Mouse (Mus musculus): Measurements from ENCODE around the gene Micu2. TPM values are rescaled to one million over a fixed set of nuclear protein-coding genes. Genes with fewer than 3 reads are reported as not detected.

The Micu2 gene
- polyA plus RNA-seq, 1 experiment from 2014 or later: 69.2 TPM

GRCm38 (mm10) chr14:57985780-57986179 lies 13.3 kb downstream of the Micu2 start:
- Histone ChIP-seq H3K36me3 (peaks cover 34% of the 10 kb centered on the region), H3K4me3 (no peak overlapping the region), H3K27me3 (no peaks in the 10 kb centered on the region), H3K4me2 (no peak overlapping the region), H3K27ac (no peak overlapping the region), H3K4me1 (replicated peaks) (peaks cover 9% of the 10 kb centered on the region), H3K9ac (no peak overlapping the region), H3K9me3 (peaks cover 10% of the 10 kb centered on the region; the same call in 1 of the 2 replicates)
- 85% methylated on average over 2 of the region's 2 CpGs for WGBS
- no peak for ATAC-seq (ENCODE audit: low FRiP score)

GRCm38 (mm10) chr14:57982450-57982849 lies 16.6 kb downstream of the Micu2 start:
- peaks cover 9% of the 10 kb centered on the region for H3K4me1 ChIP-seq (replicated peaks)
- H3K27ac ChIP-seq: peak overlapping the region; percentile 73
- H3K9me3 ChIP-seq: peaks cover under 1% of the 10 kb centered on the region; the same call in 1 of the 2 replicates
- H3K36me3 ChIP-seq: peaks cover 8% of the 10 kb centered on the region
- no peak for ATAC-seq (ENCODE audit: low FRiP score)
- no peak overlapping the region for H3K4me2 ChIP-seq
- WGBS: 23% methylated on average over 7 of the region's 7 CpGs
- H3K27me3 ChIP-seq: no peaks in the 10 kb centered on the region
- no peak overlapping the region for H3K9ac ChIP-seq
- no peak overlapping the region for H3K4me3 ChIP-seq

DNA sequence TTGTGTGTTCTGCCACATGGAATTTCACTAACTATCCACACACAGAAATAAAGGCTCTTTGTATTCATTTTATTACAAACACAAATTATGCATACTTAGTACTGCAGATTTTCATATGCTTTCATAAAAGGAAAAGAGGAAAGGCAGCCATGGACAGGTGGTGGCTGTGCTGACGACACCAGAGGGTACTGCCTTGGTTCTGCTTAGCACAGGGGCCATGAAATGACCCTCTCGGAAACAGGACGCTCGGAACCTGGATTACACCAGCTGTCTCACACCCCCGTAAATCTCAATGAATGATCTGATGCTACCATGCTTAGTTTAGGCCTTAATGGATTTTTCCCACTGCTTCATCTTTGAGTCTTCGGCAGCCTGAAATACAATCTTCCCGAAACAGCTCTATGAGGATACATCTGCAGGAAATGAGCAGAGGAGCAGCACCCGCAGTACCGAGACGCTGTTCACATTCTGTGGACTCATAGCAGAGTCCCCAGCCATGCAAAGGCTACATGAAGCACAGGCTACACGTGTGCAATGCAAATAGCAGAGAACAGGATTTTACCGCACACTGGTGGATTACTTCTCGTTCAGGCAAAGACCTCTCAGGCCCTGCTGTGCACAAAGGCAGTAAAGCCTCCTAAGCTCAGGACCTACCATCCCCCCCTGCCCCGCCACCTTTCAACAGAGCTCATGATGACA lies 17.2 kb downstream of the Micu2 start:
- peak; percentile 78 for ATAC-seq (ENCODE audit: low FRiP score)
- Histone ChIP-seq H3K4me2 (peak overlapping the region; percentile 8; the same call in 1 of the 2 replicates), H3K9ac (peak overlapping the region; percentile 3; the same call in 1 of the 2 replicates), H3K4me1 (replicated peaks) (peaks cover 9% of the 10 kb centered on the region), H3K9me3 (no peaks in the 10 kb centered on the region), H3K27ac (peak overlapping the region; percentile 73), H3K4me3 (no peak overlapping the region), H3K36me3 (0 out of 2 replicates have a peak, but pooled peaks cover 3% of the 10 kb centered on the region), H3K27me3 (no peaks in the 10 kb centered on the region)
- 46% methylated on average over 14 of the region's 14 CpGs for WGBS

DNA sequence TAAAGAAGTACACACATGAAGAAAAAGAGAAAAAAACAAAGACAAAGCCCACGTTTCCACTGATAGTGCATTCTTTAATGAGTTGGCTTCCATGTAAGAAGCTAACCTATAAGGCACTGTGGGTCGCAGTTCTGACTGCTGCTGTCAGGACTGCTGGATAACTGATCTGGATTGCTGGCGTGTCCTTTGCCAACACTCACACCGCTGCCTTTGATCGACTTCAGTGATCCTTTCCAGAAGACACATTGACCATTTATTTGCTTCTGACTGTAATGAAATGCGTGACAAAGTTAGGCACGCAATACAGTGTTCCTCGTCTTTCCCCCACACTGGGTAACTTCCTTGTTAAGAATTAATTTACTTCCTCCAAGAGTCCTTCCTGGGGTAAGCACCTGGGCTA lies 18.3 kb downstream of the Micu2 start:
- H3K27me3 ChIP-seq: no peaks in the 10 kb centered on the region
- WGBS: 72% methylated on average over 8 of the region's 8 CpGs
- H3K4me1 ChIP-seq (replicated peaks): peaks cover 9% of the 10 kb centered on the region
- H3K9me3 ChIP-seq: no peaks in the 10 kb centered on the region
- H3K4me2 ChIP-seq: no peak overlapping the region
- H3K4me3 ChIP-seq: no peak overlapping the region
- no peak overlapping the region for H3K27ac ChIP-seq
- H3K36me3 ChIP-seq: no peaks in the 10 kb centered on the region
- H3K9ac ChIP-seq: no peak overlapping the region
- ATAC-seq (ENCODE audit: low FRiP score): no peak

- no peak overlapping the region for H3K9ac ChIP-seq
- H3K4me1 ChIP-seq (replicated peaks): peaks cover 9% of the 10 kb centered on the region
- WGBS: 65% methylated on average over 3 of the region's 3 CpGs
- no peak overlapping the region for H3K4me3 ChIP-seq
- ATAC-seq (ENCODE audit: low FRiP score): no peak
- no peaks in the 10 kb centered on the region for H3K27me3 ChIP-seq
- no peak overlapping the region for H3K27ac ChIP-seq
- no peaks in the 10 kb centered on the region for H3K36me3 ChIP-seq
- no peak overlapping the region for H3K4me2 ChIP-seq
- H3K9me3 ChIP-seq: no peaks in the 10 kb centered on the region
These were observed 18.9 kb downstream of the Micu2 start for GRCm38 (mm10) chr14:57980179-57980578.

DNA sequence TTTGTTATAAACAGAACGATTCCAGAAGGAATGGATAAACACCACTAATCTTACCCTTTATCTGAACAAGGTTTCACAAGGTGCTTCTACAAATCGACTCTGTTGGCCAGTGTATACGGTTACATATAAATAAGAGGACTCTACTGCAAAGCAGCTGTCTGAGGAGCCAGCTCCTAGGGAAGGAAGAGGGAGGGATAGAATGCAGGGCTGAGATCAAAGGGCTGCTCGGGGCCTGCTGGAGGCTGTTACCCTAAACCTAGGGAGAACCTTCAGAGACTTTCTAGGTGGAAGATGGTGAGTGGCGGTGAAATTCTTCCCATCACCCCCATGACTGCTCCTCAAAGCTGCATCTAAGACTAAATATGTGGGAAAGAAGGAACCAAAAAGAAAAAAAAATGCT lies 20.9 kb downstream of the Micu2 start:
- no peaks in the 10 kb centered on the region for H3K9me3 ChIP-seq
- no peak overlapping the region for H3K9ac ChIP-seq
- no peaks in the 10 kb centered on the region for H3K27me3 ChIP-seq
- peaks cover 9% of the 10 kb centered on the region for H3K4me1 ChIP-seq (replicated peaks)
- H3K4me3 ChIP-seq: no peak overlapping the region
- no peak overlapping the region for H3K27ac ChIP-seq
- no peak overlapping the region for H3K4me2 ChIP-seq
- no peaks in the 10 kb centered on the region for H3K36me3 ChIP-seq
- no peak for ATAC-seq (ENCODE audit: low FRiP score)
- WGBS: 55% methylated on average over 5 of the region's 5 CpGs

GRCm38 (mm10) chr14:57975656-57976055 lies 23.4 kb downstream of the Micu2 start:
- H3K27ac ChIP-seq: no peak overlapping the region
- no peak overlapping the region for H3K4me2 ChIP-seq
- H3K4me1 ChIP-seq (replicated peaks): no peaks in the 10 kb centered on the region
- H3K4me3 ChIP-seq: no peak overlapping the region
- no peak overlapping the region for H3K9ac ChIP-seq
- no peaks in the 10 kb centered on the region for H3K36me3 ChIP-seq
- 82% methylated on average over 6 of the region's 6 CpGs for WGBS
- no peaks in the 10 kb centered on the region for H3K9me3 ChIP-seq
- ATAC-seq (ENCODE audit: low FRiP score): no peak
- H3K27me3 ChIP-seq: no peaks in the 10 kb centered on the region

GRCm38 (mm10) chr14:57971986-57972525 lies 27.0 kb downstream of the Micu2 start:
- Histone ChIP-seq H3K4me3 (no peak overlapping the region), H3K9ac (no peak overlapping the region), H3K9me3 (no peaks in the 10 kb centered on the region), H3K27me3 (no peaks in the 10 kb centered on the region), H3K4me2 (no peak overlapping the region), H3K27ac (no peak overlapping the region), H3K36me3 (peaks cover 19% of the 10 kb centered on the region), H3K4me1 (replicated peaks) (no peaks in the 10 kb centered on the region)
- ATAC-seq (ENCODE audit: low FRiP score): no peak
- 76% methylated on average over 12 of the region's 12 CpGs for WGBS

DNA sequence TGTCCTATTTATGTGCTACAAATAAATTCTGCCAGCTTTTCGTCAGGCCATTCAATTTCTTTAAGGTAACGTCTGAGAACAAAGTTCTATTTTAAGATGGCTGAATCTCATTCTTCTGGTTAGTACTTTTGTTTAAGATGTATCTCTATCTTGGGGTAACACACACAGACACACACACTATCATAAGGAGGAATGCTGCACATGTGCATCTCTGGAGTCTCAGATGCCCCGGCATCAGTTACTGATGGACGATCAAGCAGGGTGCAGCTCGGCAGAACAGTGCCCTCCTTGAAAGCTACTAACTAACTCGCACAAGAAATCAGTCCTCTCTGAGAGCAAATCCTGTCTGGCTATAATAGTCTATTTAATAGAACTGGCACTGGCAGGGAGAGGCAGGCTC lies 30.2 kb downstream of the Micu2 start:
- Histone ChIP-seq H3K27ac (no peak overlapping the region), H3K9ac (no peak overlapping the region), H3K9me3 (no peaks in the 10 kb centered on the region), H3K4me1 (replicated peaks) (no peaks in the 10 kb centered on the region), H3K36me3 (peaks cover 19% of the 10 kb centered on the region), H3K27me3 (no peaks in the 10 kb centered on the region), H3K4me3 (no peak overlapping the region), H3K4me2 (no peak overlapping the region)
- WGBS: 82% methylated on average over 6 of the region's 6 CpGs
- no peak for ATAC-seq (ENCODE audit: low FRiP score)

- no peak overlapping the region for H3K27ac ChIP-seq
- no peaks in the 10 kb centered on the region for H3K9me3 ChIP-seq
- ATAC-seq (ENCODE audit: low FRiP score): no peak
- no peaks in the 10 kb centered on the region for H3K27me3 ChIP-seq
- no peak overlapping the region for H3K4me3 ChIP-seq
- H3K9ac ChIP-seq: no peak overlapping the region
- H3K36me3 ChIP-seq: peaks cover 21% of the 10 kb centered on the region
- H3K4me1 ChIP-seq (replicated peaks): no peaks in the 10 kb centered on the region
- 87% methylated on average over 4 of the region's 4 CpGs for WGBS
- H3K4me2 ChIP-seq: no peak overlapping the region
These were observed 31.8 kb downstream of the Micu2 start for GRCm38 (mm10) chr14:57967080-57967797.

DNA sequence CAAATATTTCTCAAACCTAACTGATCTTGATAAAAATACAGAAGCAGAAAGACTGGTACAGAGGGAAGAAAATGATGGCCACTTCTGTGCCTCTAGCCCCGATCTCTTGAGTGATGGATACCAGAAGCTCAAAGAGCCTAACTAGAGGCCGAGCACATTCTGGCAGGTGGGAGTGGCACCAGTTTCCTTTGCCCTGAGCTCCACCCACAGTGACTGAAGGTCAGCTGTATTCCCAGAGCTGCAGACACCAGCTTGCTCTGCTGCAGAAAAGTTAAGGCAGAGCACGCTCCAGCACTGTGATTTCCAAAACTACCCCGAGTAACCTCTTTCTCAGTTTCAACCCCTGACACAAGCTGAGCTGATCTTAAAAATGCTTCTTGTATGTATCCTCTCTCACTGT lies 37.2 kb downstream of the Micu2 start:
- no peak overlapping the region for H3K4me3 ChIP-seq
- 69% methylated on average over 4 of the region's 4 CpGs for WGBS
- H3K9ac ChIP-seq: no peak overlapping the region
- H3K4me1 ChIP-seq (replicated peaks): no peaks in the 10 kb centered on the region
- no peaks in the 10 kb centered on the region for H3K9me3 ChIP-seq
- H3K4me2 ChIP-seq: no peak overlapping the region
- peaks cover 5% of the 10 kb centered on the region for H3K36me3 ChIP-seq
- no peak for ATAC-seq (ENCODE audit: low FRiP score)
- no peaks in the 10 kb centered on the region for H3K27me3 ChIP-seq
- no peak overlapping the region for H3K27ac ChIP-seq

DNA sequence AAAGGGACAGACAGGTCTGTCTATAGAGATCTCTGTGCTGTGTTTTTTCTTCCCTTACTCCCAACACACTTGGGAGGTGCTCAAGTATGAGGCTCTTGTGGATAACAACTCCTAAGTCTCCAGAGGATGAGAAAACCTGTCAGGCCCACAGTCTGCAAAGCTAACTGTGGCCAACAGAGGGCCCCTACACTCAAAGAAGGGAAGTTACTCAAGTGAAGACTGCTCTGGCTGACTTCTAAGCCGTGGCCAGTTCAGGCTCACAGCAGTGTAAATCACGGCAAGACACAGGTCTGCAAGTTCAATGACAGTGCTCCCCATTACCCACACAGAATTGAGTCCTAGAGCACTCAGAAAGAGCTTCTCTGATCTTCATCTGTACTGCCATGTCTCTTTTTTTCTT lies 48.0 kb downstream of the Micu2 start:
- H3K9ac ChIP-seq: no peak overlapping the region
- no peak overlapping the region for H3K27ac ChIP-seq
- WGBS: 38% methylated on average over 2 of the region's 2 CpGs
- no peak overlapping the region for H3K4me3 ChIP-seq
- no peak for ATAC-seq (ENCODE audit: low FRiP score)
- no peaks in the 10 kb centered on the region for H3K4me1 ChIP-seq (replicated peaks)
- H3K27me3 ChIP-seq: no peaks in the 10 kb centered on the region
- H3K9me3 ChIP-seq: no peaks in the 10 kb centered on the region
- no peak overlapping the region for H3K4me2 ChIP-seq
- peaks cover 26% of the 10 kb centered on the region for H3K36me3 ChIP-seq
